Mouse (Mus musculus): ENCODE data around the gene Zmiz1.
A peak's percentile ranks its signal among the peaks of the same experiment; 100 is the strongest.

Zmiz1 gene

GRCm38 (mm10) chr14:25459016-25459393, at the start of gene Zmiz1:
Gene Zmiz1 (plus strand): TSS chr14:25459185.
- DNase-seq (ENCODE audit: low spot score) = peak; percentile 82

DNA sequence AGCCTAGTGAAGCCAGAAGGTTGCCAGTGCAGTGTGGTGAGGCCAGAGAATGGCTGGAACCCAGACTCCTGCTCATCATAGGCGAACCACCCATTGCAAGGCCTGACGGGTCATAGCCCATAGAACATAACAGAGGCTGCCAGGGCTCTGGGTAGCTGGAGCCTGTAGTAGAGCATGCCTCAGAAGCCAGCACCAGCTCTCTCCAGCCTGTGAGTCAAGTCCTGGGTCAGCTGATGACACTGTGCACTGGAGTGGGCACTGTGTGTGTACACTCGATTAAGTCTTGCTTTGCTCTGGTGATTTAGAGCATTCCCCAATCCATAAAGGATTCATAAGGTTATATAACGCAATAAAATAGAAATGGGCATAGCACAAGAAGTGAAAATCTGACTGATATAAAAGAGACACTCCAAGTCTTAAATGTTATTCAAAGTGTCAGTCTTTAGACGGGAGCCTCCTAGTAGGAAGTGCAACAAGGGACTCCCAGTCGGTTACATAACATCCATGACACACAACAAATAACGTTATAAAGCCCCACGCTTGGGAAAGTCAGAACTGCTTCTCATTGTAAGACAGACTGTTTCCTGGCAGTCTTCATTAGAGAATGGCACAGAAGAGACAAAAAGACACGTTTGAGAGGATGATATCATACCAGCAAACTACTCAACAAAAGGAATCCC, 47.0 kb upstream of the Zmiz1 start:
- DNase-seq (ENCODE audit: low spot score) = no peak

GRCm38 (mm10) chr14:25412811-25413210, 46.2 kb upstream of the Zmiz1 start:
- DNase-seq (ENCODE audit: low spot score) = no peak

DNA sequence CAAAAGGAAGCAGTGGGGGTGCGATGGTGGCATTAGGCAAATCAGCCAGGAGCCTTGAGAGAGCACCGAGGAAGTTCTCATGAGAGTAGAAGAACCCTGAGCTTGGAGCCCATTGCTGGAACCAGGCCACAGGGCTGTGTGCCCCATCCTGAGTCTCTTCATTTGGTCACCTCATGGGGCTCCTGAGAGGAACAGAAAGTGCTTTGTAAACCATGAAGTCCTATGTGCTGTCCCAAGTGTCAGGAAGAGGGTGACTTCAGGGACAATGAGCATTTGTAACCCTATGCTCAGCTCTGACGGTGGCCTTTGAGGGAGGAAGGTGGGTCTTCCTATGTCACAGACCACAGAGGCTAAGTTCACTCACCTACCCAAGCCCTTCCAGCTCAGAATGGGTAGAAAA, 45.5 kb upstream of the Zmiz1 start:
- DNase-seq (ENCODE audit: low spot score) = no peak

DNA sequence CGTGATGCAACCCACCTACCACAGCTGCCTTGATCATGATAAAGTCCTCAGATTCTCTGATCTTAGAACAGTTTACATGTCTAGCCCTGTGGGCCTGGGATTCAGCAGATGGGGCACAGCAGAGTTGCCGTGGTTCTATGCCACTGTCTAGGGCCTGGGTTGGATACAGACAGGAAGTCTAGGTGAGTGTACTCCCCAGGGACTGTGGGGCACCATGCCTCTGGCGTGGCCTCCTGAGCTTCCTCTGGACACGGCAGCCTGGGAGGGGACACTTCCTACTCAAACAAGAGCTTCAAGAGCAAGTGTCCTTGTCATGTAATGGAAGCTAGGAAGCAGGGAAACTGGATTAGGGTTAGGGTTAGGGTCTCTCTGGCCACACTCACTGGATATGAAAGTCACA, 44.9 kb upstream of the Zmiz1 start:
- no peak for DNase-seq (ENCODE audit: low spot score)

GRCm38 (mm10) chr14:25420001-25420690, 38.8 kb upstream of the Zmiz1 start:
- DNase-seq (ENCODE audit: low spot score) = no peak

DNA sequence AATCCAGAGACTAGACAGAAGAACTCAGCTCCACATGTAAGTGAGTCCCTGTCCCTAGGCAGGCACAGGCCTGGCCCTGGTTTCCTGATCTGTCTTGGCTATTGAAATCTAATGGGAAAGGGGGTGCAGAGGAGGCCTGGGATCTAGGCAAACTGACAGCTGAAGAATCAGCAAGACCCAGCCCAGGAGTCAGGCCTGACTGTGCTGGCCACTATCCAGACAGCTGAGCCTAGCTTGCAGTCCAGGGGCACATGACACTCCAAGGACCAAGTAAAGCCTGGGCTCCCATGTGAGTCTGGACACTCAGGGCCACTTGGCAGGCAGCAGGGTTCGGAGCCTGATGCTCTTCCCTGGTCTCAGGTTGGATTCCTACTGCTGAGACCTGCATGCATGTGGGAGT, 38.0 kb upstream of the Zmiz1 start:
- no peak for DNase-seq (ENCODE audit: low spot score)

DNA sequence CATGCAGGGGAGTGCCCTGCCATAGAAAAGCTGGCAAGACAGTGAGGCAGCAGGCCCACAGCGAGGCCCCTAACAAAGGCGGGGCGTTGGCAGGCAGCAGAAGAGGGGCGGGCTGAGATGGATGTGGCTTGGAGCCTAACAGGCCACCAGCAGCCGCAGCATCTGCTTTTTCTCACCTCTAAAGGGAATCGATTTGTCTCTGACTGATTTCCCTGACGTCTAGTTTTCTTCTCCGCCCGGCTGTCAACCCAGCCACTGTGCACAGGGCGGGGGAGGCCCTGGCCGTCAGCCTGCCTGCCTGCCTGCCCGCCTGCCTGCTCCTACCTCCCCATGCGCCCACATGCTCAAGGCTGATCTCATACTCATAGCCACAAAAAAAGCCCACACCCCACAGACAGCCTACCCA, 37.4 kb upstream of the Zmiz1 start:
- DNase-seq (ENCODE audit: low spot score) = no peak

DNA sequence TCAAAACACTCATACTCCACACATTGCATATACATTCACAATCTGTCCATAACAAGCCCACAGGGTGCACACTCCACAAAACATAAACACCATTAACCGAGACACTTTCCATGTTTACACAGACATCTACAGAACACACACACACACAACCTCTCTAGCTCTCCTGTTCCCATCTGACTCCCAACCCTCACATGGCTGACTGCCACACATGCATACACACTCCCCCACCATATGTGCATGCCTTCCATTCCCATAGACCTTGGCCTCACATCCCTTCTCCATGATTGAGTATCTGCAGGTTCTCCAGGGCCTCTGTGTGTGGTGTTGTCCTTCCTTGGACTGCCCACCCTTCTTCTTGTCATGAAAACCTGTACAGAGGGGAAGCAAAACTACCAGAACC, 36.0 kb upstream of the Zmiz1 start:
- no peak for DNase-seq (ENCODE audit: low spot score)

- no peak for DNase-seq (ENCODE audit: low spot score)
Measured at GRCm38 (mm10) chr14:25423721-25424443, 35.1 kb upstream of the Zmiz1 start.

GRCm38 (mm10) chr14:25438255-25438654, 20.7 kb upstream of the Zmiz1 start:
- no peak for DNase-seq (ENCODE audit: low spot score)

DNA sequence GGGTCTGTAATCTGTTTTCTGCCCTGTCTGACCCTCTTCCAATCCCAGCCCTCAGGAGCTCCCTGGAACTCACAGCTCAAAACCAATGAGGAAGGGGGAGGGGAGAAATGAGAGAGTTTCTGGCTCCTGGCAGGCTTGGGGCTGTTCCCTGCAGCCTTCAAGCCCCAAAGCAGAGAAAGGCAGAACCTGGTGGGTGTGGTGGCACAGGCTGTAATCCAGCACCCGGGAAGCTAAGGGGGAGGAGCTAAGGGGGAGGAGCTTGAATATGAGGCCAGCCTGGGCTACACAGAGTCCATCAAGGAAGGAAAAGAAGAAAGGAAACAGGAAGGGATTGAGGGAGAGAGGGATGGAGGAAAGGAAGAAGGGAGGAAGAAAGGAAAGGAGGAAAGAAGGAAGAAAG, 18.9 kb upstream of the Zmiz1 start:
- no peak for DNase-seq (ENCODE audit: low spot score)

DNA sequence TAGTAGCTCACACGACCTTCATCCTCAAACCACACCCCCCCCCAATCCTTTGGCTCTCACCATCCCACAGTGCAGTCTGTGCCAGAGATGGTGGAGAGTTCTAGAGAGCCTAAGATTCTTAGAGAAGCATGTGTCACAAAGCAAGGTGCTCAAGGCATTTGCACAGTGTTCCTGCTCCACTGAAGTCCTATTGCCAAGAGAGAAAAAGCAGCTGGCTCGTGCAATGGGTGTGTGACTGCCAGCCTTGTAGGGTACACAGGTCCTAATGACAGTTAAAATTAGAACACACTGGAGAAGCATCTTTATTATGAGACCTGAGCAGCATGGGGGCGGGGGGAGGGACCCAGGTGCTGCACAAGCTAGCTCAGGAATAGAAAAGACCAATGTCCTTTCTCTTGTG, 18.2 kb upstream of the Zmiz1 start:
- DNase-seq (ENCODE audit: low spot score) = no peak

DNA sequence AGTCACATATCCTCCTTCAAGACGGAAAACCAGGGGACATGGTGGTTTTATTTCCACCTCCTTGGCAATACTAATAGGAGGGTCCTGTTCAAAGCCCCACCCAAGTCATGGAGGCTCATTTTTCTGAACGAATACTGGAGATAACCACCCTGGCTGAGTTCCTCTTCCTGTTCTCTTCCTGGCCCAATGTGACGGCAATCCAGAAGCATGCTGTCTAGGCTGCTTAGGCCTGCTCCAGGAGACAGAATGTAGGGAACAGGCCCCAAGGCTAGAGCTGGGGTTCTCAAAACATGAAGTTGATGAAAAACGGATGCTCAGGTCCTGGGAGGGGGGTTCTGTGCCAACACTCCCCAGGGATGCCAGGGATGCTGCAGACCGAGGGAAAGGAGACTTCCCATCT, 17.5 kb upstream of the Zmiz1 start:
- no peak for DNase-seq (ENCODE audit: low spot score)

GRCm38 (mm10) chr14:25442676-25443075, 16.3 kb upstream of the Zmiz1 start:
- no peak for DNase-seq (ENCODE audit: low spot score)

DNA sequence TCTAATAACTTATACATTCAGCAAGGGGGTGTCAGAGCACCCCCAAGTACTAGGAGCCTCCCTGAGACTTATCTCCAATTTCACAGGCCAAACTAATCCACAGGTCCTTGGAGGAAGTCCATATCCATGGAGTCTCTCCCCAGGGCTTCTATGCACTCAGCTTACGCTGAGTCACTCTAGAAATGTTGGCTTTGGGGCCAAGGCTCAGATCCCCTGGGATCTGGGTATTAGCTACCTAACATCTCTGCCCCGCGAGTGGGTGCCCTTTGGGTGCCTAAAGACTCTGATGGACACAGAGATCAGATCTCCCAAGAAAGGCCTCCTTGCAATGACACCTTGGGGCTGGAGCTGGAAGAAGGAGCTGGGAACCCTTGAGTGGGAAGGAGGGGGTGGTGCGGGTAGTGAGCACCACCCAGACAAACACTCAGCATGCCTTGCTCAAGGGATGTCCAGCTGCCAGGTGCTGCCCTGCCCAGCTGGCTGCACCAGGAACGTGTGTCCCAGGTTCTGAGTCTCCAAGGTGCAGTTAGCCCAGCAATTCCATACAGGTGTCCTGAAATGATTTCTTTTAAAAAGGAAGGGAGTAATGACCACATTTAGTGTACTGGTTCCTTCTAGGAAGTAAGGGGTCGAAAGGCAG, 11.7 kb upstream of the Zmiz1 start:
- DNase-seq (ENCODE audit: low spot score) = no peak

DNA sequence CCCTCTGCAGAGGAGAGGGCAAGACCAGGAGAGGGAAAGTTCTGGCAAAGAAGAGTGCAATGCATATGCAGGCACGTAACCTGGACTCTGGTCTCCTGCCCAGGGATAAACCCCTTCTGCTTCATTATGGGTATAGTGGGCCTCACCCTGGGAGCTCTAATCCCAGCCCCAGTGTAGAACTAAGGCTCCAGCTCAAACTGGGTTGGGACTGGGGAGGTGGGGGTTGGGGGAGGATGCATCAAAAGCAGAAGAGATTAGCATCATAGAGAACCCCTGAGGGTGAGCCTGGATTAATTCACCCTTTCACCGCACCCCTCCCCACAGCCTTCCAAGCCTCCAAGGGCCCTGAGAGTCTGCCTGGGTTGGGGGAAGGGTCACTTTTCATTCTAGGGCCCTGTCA, 10.5 kb upstream of the Zmiz1 start:
- DNase-seq (ENCODE audit: low spot score) = no peak

DNA sequence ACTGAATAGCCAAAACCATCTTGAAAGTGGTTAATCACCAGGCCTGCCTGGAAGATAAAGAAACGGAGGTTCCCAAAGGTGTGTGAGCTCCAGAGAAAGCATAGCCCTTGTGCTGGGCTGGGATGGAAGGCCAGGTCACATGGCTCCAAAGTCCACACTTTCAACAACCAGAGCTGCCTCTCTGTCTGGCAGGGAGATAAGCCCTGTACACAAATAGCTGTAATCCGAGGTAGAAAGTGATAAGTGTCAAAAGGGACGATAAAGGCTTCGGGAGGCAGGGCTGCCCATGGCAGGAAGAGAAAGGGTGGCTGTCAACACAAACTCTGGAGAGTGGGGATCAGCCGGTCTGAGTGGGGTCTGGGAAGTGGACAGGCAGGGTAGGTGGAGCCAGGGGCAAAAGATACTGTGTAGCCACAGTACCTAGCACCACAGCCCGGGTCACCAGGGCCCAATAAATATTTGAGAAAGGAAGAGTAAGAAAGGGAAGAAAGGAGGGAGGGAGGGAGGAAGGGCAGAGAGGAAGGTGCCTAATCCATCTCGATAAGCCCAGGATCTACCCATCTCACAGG, 7.8 kb upstream of the Zmiz1 start:
- no peak for DNase-seq (ENCODE audit: low spot score)

GRCm38 (mm10) chr14:25451699-25452632, 7.0 kb upstream of the Zmiz1 start:
- DNase-seq (ENCODE audit: low spot score) = no peak

DNA sequence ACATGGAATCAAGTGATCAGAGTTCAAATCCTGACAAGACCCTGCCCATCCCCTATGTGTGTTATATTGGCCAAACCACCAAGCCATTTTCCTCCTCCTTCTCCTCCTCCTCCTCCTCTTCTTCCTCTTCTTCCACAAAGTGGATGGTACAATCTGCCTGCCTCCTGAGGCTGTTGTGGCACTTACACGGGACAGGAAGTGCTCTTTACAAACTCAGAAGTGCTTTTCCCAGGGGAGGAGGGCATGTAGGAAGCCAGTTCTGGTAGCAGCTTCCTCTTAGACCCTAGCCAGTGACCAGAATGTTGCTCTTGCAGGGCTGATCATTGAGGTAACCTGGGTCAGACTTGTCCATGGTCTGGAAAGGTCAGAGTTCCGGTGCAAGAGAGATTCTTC, 6.4 kb upstream of the Zmiz1 start:
- no peak for DNase-seq (ENCODE audit: low spot score)

DNA sequence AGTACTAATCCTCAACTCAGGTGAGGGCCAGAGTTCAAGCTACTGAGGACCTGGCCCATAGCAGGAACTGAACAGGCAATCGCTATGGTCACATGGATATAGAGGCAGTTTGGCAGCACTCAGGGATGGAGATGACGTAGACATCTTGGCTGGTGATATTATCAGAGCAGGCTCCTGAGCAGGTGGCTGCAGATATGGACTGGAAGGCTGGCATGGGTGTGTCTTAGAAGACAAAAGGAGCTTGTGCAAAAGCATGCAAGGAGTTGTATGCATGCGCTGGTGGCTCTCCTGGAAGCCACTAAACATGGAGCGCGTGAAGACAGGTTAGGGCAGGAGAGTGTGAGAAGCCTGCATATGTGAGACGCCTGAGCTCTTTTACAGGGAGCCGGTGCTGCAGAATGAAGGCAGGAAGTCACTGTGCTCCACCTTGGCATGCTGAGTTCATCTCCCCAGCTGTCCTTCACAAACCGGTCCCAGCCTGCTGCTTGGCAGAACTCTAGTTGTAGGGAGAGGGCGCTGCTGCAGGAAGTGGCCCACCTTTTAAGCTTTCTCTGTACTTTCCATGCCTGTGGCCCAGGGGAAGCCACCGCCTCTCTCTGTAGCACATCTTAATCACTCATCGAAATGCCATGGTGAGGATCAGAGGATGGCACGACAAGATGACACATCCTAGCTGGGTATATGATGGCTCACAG, 4.8 kb upstream of the Zmiz1 start:
- no peak for DNase-seq (ENCODE audit: low spot score)
